Mouse (Mus musculus) CH12.LX (cell line): ENCODE data around the gene Syn3. TPM values are rescaled to one million over a fixed set of nuclear protein-coding genes. Genes with fewer than 3 reads are reported as not detected.

Experiments used
- DNase-seq: peaks from one replicate; pipeline ENCODE4 v3.0.0-alpha.2; 2013; ENCODE audit errors: extremely low read depth
- H3K27ac ChIP-seq: 2 replicates; pipeline ENCODE4 v1.5.1; 2012; ENCODE audit warnings: low read depth, mild to moderate bottlenecking, control low read depth, moderate library complexity; ENCODE audit not compliant: insufficient read depth
- H3K27me3 ChIP-seq: replicated peaks from 2 replicates; pipeline ENCODE3; 2012; ENCODE audit warnings: inconsistent platforms
- H3K36me3 ChIP-seq, 2 experiments: replicated peaks in 1 of 2; 2 replicates each; pipeline versions ENCODE3 to v1.6.1; 2012; ENCODE audit warnings: inconsistent platforms in 1 of 2, low read length in 1 of 2, mild to moderate bottlenecking in 1 of 2, mixed read lengths in 1 of 2, moderate library complexity in 1 of 2; ENCODE audit not compliant: control insufficient read depth in 1 of 2, insufficient read depth in 1 of 2
- H3K4me1 ChIP-seq, 2 experiments: 2 replicates each; pipeline ENCODE4 v1.6.1; 2012; ENCODE audit warnings: inconsistent platforms in 1 of 2, moderate library complexity in 1 of 2; ENCODE audit not compliant: insufficient read depth in 2 of 2, control insufficient read depth in 1 of 2
- H3K4me2 ChIP-seq: 2 replicates; pipeline ENCODE4 v1.6.1; 2012; ENCODE audit warnings: low read depth, mild to moderate bottlenecking, control low read depth; ENCODE audit not compliant: poor library complexity, insufficient read depth, severe bottlenecking
- H3K4me3 ChIP-seq, 3 experiments: fragments of 150-350 bp in 1 of 3; sonication (generic) in 1 of 3; replicated peaks in 1 of 3; 2 replicates each; pipeline versions ENCODE3 to v1.5.1; 2011 to 2012; ENCODE audit warnings: low read depth in 2 of 3, low read length in 2 of 3, mild to moderate bottlenecking in 2 of 3, moderate library complexity in 2 of 3, control low read depth in 1 of 3, improper control_type of control experiment in 1 of 3, inconsistent platforms in 1 of 3, mixed read lengths in 1 of 3; ENCODE audit not compliant: poor library complexity in 1 of 3
- H3K79me2 ChIP-seq: replicated peaks from 2 replicates; pipeline ENCODE4 v1.6.1; 2012; ENCODE audit warnings: mild to moderate bottlenecking, moderate library complexity; ENCODE audit not compliant: control insufficient read depth, poor library complexity, insufficient read depth, severe bottlenecking; ENCODE audit errors: extremely low read depth
- H3K9ac ChIP-seq: 2 replicates; pipeline ENCODE4 v1.6.1; 2012; ENCODE audit warnings: low read depth, mild to moderate bottlenecking, control low read depth, moderate library complexity; ENCODE audit not compliant: insufficient read depth
- H3K9me3 ChIP-seq: replicated peaks from 2 replicates; pipeline ENCODE3; 2012; ENCODE audit warnings: low read length, inconsistent platforms, mixed read lengths
- CHD1 ChIP-seq: IDR thresholded peaks from 2 replicates; pipeline ENCODE4 v1.6.1; 2012; ENCODE audit warnings: low read depth, low read length, improper control_type of control experiment, inconsistent platforms
- CHD2 ChIP-seq: IDR thresholded peaks from 2 replicates; pipeline ENCODE4 v1.6.1; 2011; ENCODE audit warnings: low read length, improper control_type of control experiment
- CTCF ChIP-seq, 2 experiments: IDR thresholded peaks in 1 of 2; conservative IDR thresholded peaks in 1 of 2; 2 replicates each; pipeline ENCODE4 v1.5.1; 2011 to 2012; ENCODE audit warnings: low read depth in 2 of 2, low read length in 2 of 2, improper control_type of control experiment in 1 of 2, inconsistent platforms in 1 of 2, mild to moderate bottlenecking in 1 of 2, moderate library complexity in 1 of 2
- ELF1 ChIP-seq: IDR thresholded peaks from 2 replicates; pipeline ENCODE4 v1.6.1; 2014; ENCODE audit warnings: low read depth, mild to moderate bottlenecking, inconsistent platforms, low read length, improper control_type of control experiment
- EP300 ChIP-seq: IDR thresholded peaks from 2 replicates; pipeline ENCODE4 v1.6.1; 2011; ENCODE audit warnings: low read length, improper control_type of control experiment
- ETS1 ChIP-seq: conservative IDR thresholded peaks from 2 replicates; pipeline ENCODE4 v1.6.1; 2012; ENCODE audit warnings: low read depth, mild to moderate bottlenecking, inconsistent platforms, low read length, improper control_type of control experiment, moderate library complexity
- GABPA ChIP-seq: IDR thresholded peaks from 2 replicates; pipeline ENCODE4 v1.6.1; 2012; ENCODE audit warnings: low read depth, low read length, improper control_type of control experiment, inconsistent platforms; ENCODE audit not compliant: insufficient replicate concordance
- KAT2A ChIP-seq: IDR thresholded peaks from 2 replicates; pipeline ENCODE4 v1.6.1; 2012; ENCODE audit warnings: low read length, improper control_type of control experiment, inconsistent platforms; ENCODE audit not compliant: insufficient replicate concordance
- MAX ChIP-seq: IDR thresholded peaks from 2 replicates; pipeline ENCODE4 v1.6.1; 2011; ENCODE audit warnings: low read length, improper control_type of control experiment
- MAZ ChIP-seq: IDR thresholded peaks from 2 replicates; pipeline ENCODE4 v1.6.1; 2012; ENCODE audit warnings: low read depth, mild to moderate bottlenecking, inconsistent platforms, low read length, improper control_type of control experiment, moderate library complexity
- PAX5 ChIP-seq: IDR thresholded peaks from 2 replicates; pipeline ENCODE4 v1.6.1; 2012; ENCODE audit warnings: low read length, inconsistent platforms, mixed read lengths
- RAD21 ChIP-seq: IDR thresholded peaks from 2 replicates; pipeline ENCODE4 v1.6.1; 2011; ENCODE audit warnings: low read depth, mild to moderate bottlenecking, low read length, improper control_type of control experiment, moderate library complexity
- SIN3A ChIP-seq: IDR thresholded peaks from 2 replicates; pipeline ENCODE4 v1.6.1; 2012; ENCODE audit warnings: low read length, improper control_type of control experiment, inconsistent platforms
- SMC3 ChIP-seq: IDR thresholded peaks from 2 replicates; pipeline ENCODE4 v1.6.1; 2011; ENCODE audit warnings: low read depth, low read length, improper control_type of control experiment
- TBP ChIP-seq: conservative IDR thresholded peaks from 2 replicates; pipeline ENCODE4 v1.6.1; 2011; ENCODE audit warnings: low read depth, low read length, improper control_type of control experiment
- TCF12 ChIP-seq: IDR thresholded peaks from 2 replicates; pipeline ENCODE4 v1.6.1; 2014; ENCODE audit warnings: low read depth, mild to moderate bottlenecking, inconsistent platforms, low read length, improper control_type of control experiment
- UBTF ChIP-seq: IDR thresholded peaks from 2 replicates; pipeline ENCODE4 v1.6.1; 2012; ENCODE audit warnings: low read depth, mild to moderate bottlenecking, inconsistent platforms, low read length, improper control_type of control experiment, moderate library complexity
- USF1 ChIP-seq: IDR thresholded peaks from 2 replicates; pipeline ENCODE4 v1.6.1; 2014; ENCODE audit warnings: low read depth, mild to moderate bottlenecking, inconsistent platforms, low read length, improper control_type of control experiment
- ZKSCAN1 ChIP-seq: IDR thresholded peaks from 2 replicates; pipeline ENCODE4 v1.6.1; 2012; ENCODE audit warnings: low read depth, inconsistent platforms, low read length, improper control_type of control experiment, borderline replicate concordance
- ZNF384 ChIP-seq: IDR thresholded peaks from 2 replicates; pipeline ENCODE4 v1.6.1; 2012; ENCODE audit warnings: low read depth, low read length, improper control_type of control experiment, inconsistent platforms
- dilution Hi-C: fragments of 300-500 bp; cut with MboI; formaldehyde crosslinking; loops from 2 replicates; pipeline ENCODE4 v1.14.3; 2020; ENCODE audit warnings: low sequenced_read_pairs; ENCODE audit not compliant: extremely low pct_unique_long_range_greater_than_20kb, extremely low pct_ligation_motif_present
- in situ Hi-C: fragments of 300-500 bp; cut with MboI; formaldehyde crosslinking; loops from 3 replicates; pipeline ENCODE4 v1.14.3; 2019; ENCODE audit warnings: low sequenced_read_pairs, low pct_ligation_motif_present, low pct_unique_long_range_greater_than_20kb, mixed read lengths
- polyA plus RNA-seq: library from polyadenylated mRNA; unstranded; fragments of >175 nt; gene quantifications from 2 replicates; pipeline ENCODE4 v1.2.1, GENCODE M21; 2012; ENCODE audit warnings: low read depth; ENCODE audit not compliant: insufficient read length
- total RNA-seq, 2 experiments: library from RNA; depleted of rRNA; stranded (reverse); fragments of 300-350 nt in 1 of 2; fragments of >200 nt in 1 of 2; gene quantifications; 2 replicates each; pipeline ENCODE4 v1.2.3; 2012 to 2014

The Syn3 gene
- total and polyA plus RNA-seq, 3 experiments: 2.8 to 8.9 (median 5.6) TPM

GRCm38 (mm10) chr10:86322006-86322405, 176.7 kb downstream of the Syn3 start:
- H3K4me2 ChIP-seq: no peak overlapping the region
- dilution Hi-C loops (no loop called here), in situ Hi-C loops (no loop called here)
- peaks cover 0 to 8% of the 10 kb centered on the region in 2 experiments; a peak in 2 of 4 replicates for H3K4me1 ChIP-seq
- no peak overlapping the region for H3K4me3 ChIP-seq
- H3K9ac ChIP-seq: no peak overlapping the region
- H3K79me2 ChIP-seq: no peaks in the 10 kb centered on the region
- TF ChIP-seq ZNF384: no peak
- peak in 1 of 2 experiments; percentile 35; a peak in 2 of 4 replicates for TF ChIP-seq CTCF (conservative IDR thresholded peaks at IDR 0.05 in 1 of 2, IDR thresholded peaks at IDR 0.05 in 1 of 2; ENCODE audit: low read depth in 2 of 2, low read length in 2 of 2)
- no peak for TF ChIP-seq USF1
- TF ChIP-seq MAZ: no peak
- TF ChIP-seq SMC3: peak; percentile 25
- TF ChIP-seq RAD21: peak; percentile 8
- no peak for TF ChIP-seq MAX
- TF ChIP-seq ELF1: no peak
- TF ChIP-seq TBP: no peak
- no peak for TF ChIP-seq UBTF
- no peaks in the 10 kb centered on the region for H3K9me3 ChIP-seq
- no peaks in the 10 kb centered on the region for H3K27me3 ChIP-seq
- DNase-seq: no peak
- no peak overlapping the region for H3K27ac ChIP-seq
- H3K36me3 ChIP-seq: peaks cover 0 to 14% of the 10 kb centered on the region in 2 experiments

GRCm38 (mm10) chr10:86321194-86321593, 177.5 kb downstream of the Syn3 start:
- no peaks in the 10 kb centered on the region for H3K27me3 ChIP-seq
- dilution Hi-C loops (no loop called here), in situ Hi-C loops (no loop called here)
- peaks cover 0 to 15% of the 10 kb centered on the region in 2 experiments; a peak in 2 of 4 replicates for H3K4me1 ChIP-seq
- H3K79me2 ChIP-seq: no peaks in the 10 kb centered on the region
- H3K4me2 ChIP-seq: no peak overlapping the region
- H3K9ac ChIP-seq: no peak overlapping the region
- H3K4me3 ChIP-seq: no peak overlapping the region
- no peak overlapping the region for H3K27ac ChIP-seq
- TF ChIP-seq PAX5 (no peak), ETS1 (no peak), TBP (no peak), TCF12 (no peak), ELF1 (no peak), EP300 (no peak), GABPA (no peak), CHD2 (no peak), MAX (no peak), ZKSCAN1 (no peak), SIN3A (no peak), CHD1 (no peak), KAT2A (no peak)
- no peaks in the 10 kb centered on the region for H3K9me3 ChIP-seq
- DNase-seq: no peak
- H3K36me3 ChIP-seq: peaks cover 0 to 13% of the 10 kb centered on the region in 2 experiments
